Mouse (Mus musculus) midbrain, embryonic 15.5 days (tissue): ENCODE results near the gene Vav3. TPM values are rescaled to one million over a fixed set of nuclear protein-coding genes. Genes with fewer than 3 reads are reported as not detected.

Experiments used
- ATAC-seq: fragments of 200-750 bp; cut with Nextera tagmentation; replicated peaks from 2 replicates; pipeline ENCODE4 v1.8.0; 2017; ENCODE audit warnings: moderate TSS enrichment
- H3K27ac ChIP-seq: fragments of 300-500 bp; sonication (generic); 2 replicates; pipeline ENCODE4 v1.5.1; 2015; ENCODE audit warnings: mild to moderate bottlenecking, inconsistent platforms
- H3K27me3 ChIP-seq: fragments of 300-500 bp; sonication (generic); replicated peaks from 2 replicates; pipeline ENCODE4 v1.6.1; 2015; ENCODE audit warnings: inconsistent platforms
- H3K36me3 ChIP-seq: fragments of 300-500 bp; sonication (generic); replicated peaks from 2 replicates; pipeline ENCODE4 v1.6.1; 2015; ENCODE audit warnings: inconsistent platforms
- H3K4me1 ChIP-seq: fragments of 300-500 bp; sonication (generic); 2 replicates; pipeline ENCODE4 v1.6.1; 2015; ENCODE audit warnings: inconsistent platforms
- H3K4me2 ChIP-seq: fragments of 300-500 bp; sonication (generic); 2 replicates; pipeline ENCODE4 v1.6.1; 2015; ENCODE audit warnings: inconsistent platforms, mild to moderate bottlenecking, moderate library complexity
- H3K4me3 ChIP-seq: fragments of 300-500 bp; sonication (generic); 2 replicates; pipeline ENCODE4 v1.5.1; 2015; ENCODE audit warnings: mild to moderate bottlenecking, inconsistent platforms
- H3K9ac ChIP-seq: fragments of 300-500 bp; sonication (generic); 2 replicates; pipeline ENCODE4 v1.6.1; 2015; ENCODE audit warnings: mild to moderate bottlenecking, inconsistent platforms
- H3K9me3 ChIP-seq: fragments of 300-500 bp; sonication (generic); 2 replicates; pipeline ENCODE4 v1.6.1; 2016; ENCODE audit warnings: inconsistent platforms
- WGBS: fragments of 180-500 bp; shearing (Covaris S2); methylation state at CpG from one replicate; pipeline ENCODE4 v1.1.7; 2015; ENCODE audit warnings: mixed read lengths; 5-methylcytosine and 5-hydroxymethylcytosine counted together
- polyA plus RNA-seq: library from polyadenylated mRNA; unstranded; fragments of >200 nt; fragmentation: Nextera tagmentation; extraction: Ambion mirVana; gene quantifications from 2 replicates; pipeline ENCODE4 v1.2.1, GENCODE M21; 2015

The Vav3 gene
- polyA plus RNA-seq, 1 experiment from 2014 or later, result 24.3 TPM

DNA sequence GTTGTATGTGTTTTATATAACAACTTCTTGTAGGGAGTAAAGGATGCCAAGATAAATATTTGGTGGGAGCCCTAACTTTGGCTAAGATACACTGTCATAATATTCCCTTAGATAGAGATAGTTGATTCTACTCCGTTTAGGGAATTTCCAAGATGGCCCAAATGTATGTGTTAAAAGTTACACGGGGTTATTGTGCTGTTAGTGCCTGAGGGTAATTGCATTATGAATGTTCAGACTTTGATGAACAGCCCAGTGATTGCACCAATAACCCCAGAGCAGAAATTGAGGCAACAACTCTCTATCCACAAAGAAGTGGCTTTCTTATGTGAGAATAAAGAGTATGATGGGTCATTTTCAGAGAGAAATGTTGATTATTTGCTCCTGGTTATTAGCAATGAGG, 283.3 kb downstream of the Vav3 start:
- Histone ChIP-seq H3K27me3 (no peaks in the 10 kb centered on the region), H3K36me3 (no peaks in the 10 kb centered on the region), H3K27ac (no peak overlapping the region), H3K4me1 (no peaks in the 10 kb centered on the region), H3K9ac (no peak overlapping the region), H3K9me3 (no peaks in the 10 kb centered on the region), H3K4me2 (no peak overlapping the region), H3K4me3 (no peak overlapping the region)
- ATAC-seq, result no peak
- 74% methylated on average over 2 of the region's 2 CpGs for WGBS

DNA sequence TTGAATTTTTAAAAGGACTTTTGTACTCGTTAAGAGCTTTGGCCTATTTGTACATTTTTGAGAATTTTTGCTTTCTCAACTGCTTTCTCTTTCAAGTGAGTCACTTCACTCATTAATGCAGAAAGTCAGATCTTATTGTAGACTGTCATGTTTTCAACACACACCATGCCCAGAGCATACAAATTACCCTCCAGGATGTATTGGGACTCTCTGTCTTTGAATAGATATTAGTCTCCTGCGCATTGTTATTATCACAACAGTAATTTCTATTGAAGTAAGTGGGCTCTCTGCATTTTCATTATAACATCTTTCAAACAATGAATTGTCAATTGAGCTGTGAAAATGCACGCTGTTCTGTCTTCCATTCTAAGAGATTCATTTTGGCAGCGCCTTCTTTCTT, 295.6 kb downstream of the Vav3 start:
- ATAC-seq, result no peak
- Histone ChIP-seq H3K27ac (no peak overlapping the region), H3K9ac (no peak overlapping the region), H3K4me2 (no peak overlapping the region), H3K4me3 (no peak overlapping the region), H3K9me3 (no peaks in the 10 kb centered on the region), H3K27me3 (no peaks in the 10 kb centered on the region), H3K4me1 (0 out of 2 replicates have a peak, but pooled peaks cover 5% of the 10 kb centered on the region), H3K36me3 (no peaks in the 10 kb centered on the region)
- 37% methylated on average over 4 of the region's 4 CpGs for WGBS

DNA sequence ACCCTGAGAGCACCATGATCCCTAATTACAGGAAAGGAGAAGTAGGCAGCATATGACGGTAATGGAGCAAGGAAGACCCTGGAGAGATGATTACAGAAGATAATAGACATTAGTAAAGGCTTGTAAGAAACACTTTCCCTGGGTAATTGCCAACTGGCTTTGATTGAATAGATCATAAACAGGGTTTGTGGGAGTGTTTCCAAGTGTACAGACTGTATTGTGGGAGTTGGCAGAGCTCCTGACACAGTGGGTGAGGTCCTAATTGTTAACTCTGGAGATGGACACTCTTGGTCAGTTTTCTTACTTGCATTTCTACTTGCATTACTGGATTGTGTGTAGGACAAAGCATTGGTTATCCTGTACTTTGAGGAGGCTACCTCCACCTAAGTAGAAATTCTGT, 298.9 kb downstream of the Vav3 start:
- H3K27me3 ChIP-seq, result no peaks in the 10 kb centered on the region
- no peaks in the 10 kb centered on the region for H3K9me3 ChIP-seq
- 0 out of 2 replicates have a peak, but pooled peaks cover 5% of the 10 kb centered on the region for H3K4me1 ChIP-seq
- no peaks in the 10 kb centered on the region for H3K36me3 ChIP-seq
- 58% methylated on average over 1 of the region's 1 CpGs for WGBS
- no peak overlapping the region for H3K27ac ChIP-seq
- no peak overlapping the region for H3K4me2 ChIP-seq
- H3K9ac ChIP-seq, result no peak overlapping the region
- no peak for ATAC-seq
- no peak overlapping the region for H3K4me3 ChIP-seq

DNA sequence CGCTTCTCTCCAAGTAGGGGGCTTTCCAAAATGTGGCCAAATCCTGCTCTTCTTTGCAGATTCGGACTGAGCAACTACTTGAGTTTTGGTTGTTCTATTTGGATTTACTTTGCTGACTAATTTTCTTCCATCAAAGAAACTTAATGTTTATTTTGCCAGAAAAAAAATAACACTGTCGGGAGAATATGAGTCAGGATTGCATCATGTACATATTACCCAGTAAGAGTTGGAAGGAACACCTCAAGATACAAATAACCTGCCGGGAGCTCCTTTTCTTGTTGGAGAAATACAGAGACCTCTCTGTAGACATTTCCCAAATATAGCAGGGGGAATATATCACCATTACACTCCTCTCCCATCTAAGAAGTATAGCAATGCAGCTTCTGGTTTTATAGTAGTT, 300.3 kb downstream of the Vav3 start:
- ATAC-seq, result no peak
- 88% methylated on average over 4 of the region's 4 CpGs for WGBS
- Histone ChIP-seq H3K36me3 (no peaks in the 10 kb centered on the region), H3K4me3 (no peak overlapping the region), H3K4me1 (0 out of 2 replicates have a peak, but pooled peaks cover 5% of the 10 kb centered on the region), H3K9ac (no peak overlapping the region), H3K9me3 (no peaks in the 10 kb centered on the region), H3K4me2 (no peak overlapping the region), H3K27me3 (no peaks in the 10 kb centered on the region), H3K27ac (no peak overlapping the region)

DNA sequence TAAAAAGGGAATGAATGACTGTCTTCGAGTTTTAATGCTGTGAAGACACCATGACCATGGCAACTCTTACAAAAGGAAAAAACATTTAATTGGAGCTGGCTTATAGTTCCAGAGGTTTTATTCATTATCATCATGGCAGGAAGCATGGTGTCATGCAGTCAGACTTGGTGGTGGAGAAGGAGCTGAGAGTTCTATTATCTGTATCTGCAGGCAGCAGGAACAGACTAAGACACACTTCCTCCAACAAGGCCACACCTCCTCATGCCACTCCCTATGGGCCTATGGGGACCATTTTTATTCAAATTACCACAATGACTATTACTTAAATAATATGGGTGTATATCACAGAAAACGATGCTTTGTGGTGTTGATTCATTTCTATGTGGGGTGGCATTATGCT, 307.8 kb downstream of the Vav3 start:
- 91% methylated on average over 2 of the region's 2 CpGs for WGBS
- no peaks in the 10 kb centered on the region for H3K9me3 ChIP-seq

DNA sequence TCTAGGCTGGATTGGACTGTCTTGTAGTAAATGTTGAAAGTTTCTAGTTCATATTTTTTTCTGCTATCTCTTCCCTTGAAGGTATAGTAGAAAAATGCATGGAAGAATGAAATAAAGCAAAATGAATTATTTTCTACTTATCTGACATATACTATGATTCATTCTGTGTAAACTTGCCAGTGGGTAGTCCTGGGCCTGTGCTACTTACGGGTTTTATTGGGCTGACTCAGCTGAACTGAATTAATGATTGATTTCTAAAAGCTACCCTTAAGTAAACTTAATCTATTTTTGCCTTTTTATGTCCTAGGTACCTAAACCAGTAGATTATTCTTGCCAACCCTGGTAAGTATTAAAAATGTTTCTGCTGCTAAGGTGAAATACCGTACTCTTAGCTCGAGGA, 311.0 kb downstream of the Vav3 start:
- no peaks in the 10 kb centered on the region for H3K27me3 ChIP-seq
- H3K27ac ChIP-seq, result no peak overlapping the region
- no peaks in the 10 kb centered on the region for H3K9me3 ChIP-seq
- no peak overlapping the region for H3K4me2 ChIP-seq
- no peak overlapping the region for H3K9ac ChIP-seq
- H3K4me3 ChIP-seq, result no peak overlapping the region
- no peak for ATAC-seq
- H3K36me3 ChIP-seq, result no peaks in the 10 kb centered on the region
- WGBS, result 91% methylated on average over 3 of the region's 3 CpGs
- no peaks in the 10 kb centered on the region for H3K4me1 ChIP-seq

More for the DNA sequence above, 307.8 kb downstream of the Vav3 start:
- Histone ChIP-seq H3K4me1 (no peaks in the 10 kb centered on the region), H3K4me2 (no peak overlapping the region), H3K27ac (no peak overlapping the region), H3K9ac (no peak overlapping the region), H3K4me3 (no peak overlapping the region), H3K27me3 (no peaks in the 10 kb centered on the region), H3K36me3 (no peaks in the 10 kb centered on the region)
- no peak for ATAC-seq

- 48% methylated on average over 12 of the region's 12 CpGs for WGBS
- H3K4me2 ChIP-seq, result no peak overlapping the region
- no peak; the same call in 1 of the 2 replicates for ATAC-seq
These were observed 312.6 kb downstream of the Vav3 start for GRCm38 (mm10) chr3:109652860-109653631.

DNA sequence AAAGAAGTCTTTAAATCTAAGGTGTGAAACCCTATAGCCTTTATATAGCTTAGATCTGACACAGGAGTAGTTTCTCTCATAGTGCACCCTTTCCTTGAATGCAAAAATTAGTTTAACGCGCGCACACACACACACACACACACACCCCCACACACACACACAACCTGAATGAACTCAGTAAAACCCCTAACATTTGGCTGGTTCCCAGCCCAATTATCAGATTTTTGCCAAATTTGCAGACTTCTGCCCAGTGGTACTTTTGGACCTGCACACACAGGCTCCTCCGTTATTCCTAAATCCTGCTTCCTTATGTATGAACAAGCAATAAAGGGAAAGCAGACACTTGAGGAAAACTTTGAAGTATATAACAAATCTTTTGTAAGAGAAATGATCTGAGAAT, 313.9 kb downstream of the Vav3 start:
- Histone ChIP-seq H3K27ac (no peak overlapping the region), H3K4me2 (no peak overlapping the region), H3K4me3 (no peak overlapping the region), H3K4me1 (no peaks in the 10 kb centered on the region), H3K36me3 (no peaks in the 10 kb centered on the region), H3K9me3 (no peaks in the 10 kb centered on the region), H3K9ac (no peak overlapping the region), H3K27me3 (no peaks in the 10 kb centered on the region)
- 94% methylated on average over 4 of the region's 4 CpGs for WGBS
- ATAC-seq, result no peak

More at GRCm38 (mm10) chr3:109652860-109653631, 312.6 kb downstream of the Vav3 start:
- Histone ChIP-seq H3K36me3 (no peaks in the 10 kb centered on the region), H3K27ac (no peak overlapping the region), H3K4me1 (no peaks in the 10 kb centered on the region), H3K4me3 (no peak overlapping the region), H3K9ac (no peak overlapping the region), H3K9me3 (no peaks in the 10 kb centered on the region), H3K27me3 (no peaks in the 10 kb centered on the region)

- WGBS, result 93% methylated on average over 4 of the region's 4 CpGs
- no peak for ATAC-seq
- Histone ChIP-seq H3K27ac (no peak overlapping the region), H3K27me3 (no peaks in the 10 kb centered on the region), H3K36me3 (no peaks in the 10 kb centered on the region), H3K4me3 (no peak overlapping the region), H3K9ac (no peak overlapping the region), H3K4me2 (no peak overlapping the region), H3K9me3 (no peaks in the 10 kb centered on the region), H3K4me1 (no peaks in the 10 kb centered on the region)
These were observed 331.3 kb downstream of the Vav3 start for GRCm38 (mm10) chr3:109671716-109672115.

DNA sequence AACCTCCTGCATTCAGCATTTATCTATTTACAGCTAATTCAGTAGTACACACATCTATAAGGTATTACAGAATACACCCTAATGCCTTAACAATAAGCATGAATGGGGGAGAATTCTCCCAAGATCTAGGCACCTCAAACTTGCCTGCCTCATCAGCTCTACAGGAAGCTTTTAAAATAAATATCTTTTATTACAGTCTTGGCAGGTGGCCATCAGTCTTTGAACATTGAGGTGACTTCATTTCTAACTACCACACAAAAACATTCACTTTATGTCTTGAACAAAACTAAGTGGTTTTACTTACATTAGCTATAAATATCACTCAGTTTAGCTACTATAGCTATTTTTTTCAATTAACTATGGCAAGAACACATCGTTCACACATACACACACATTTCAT, 332.5 kb downstream of the Vav3 start:
- ATAC-seq, result no peak
- WGBS, result 89% methylated on average over 1 of the region's 1 CpGs
- Histone ChIP-seq H3K9me3 (no peaks in the 10 kb centered on the region), H3K4me3 (no peak overlapping the region), H3K9ac (no peak overlapping the region), H3K27me3 (no peaks in the 10 kb centered on the region), H3K36me3 (no peaks in the 10 kb centered on the region), H3K4me2 (no peak overlapping the region), H3K4me1 (no peaks in the 10 kb centered on the region), H3K27ac (no peak overlapping the region)

- Histone ChIP-seq H3K4me2 (no peak overlapping the region), H3K36me3 (no peaks in the 10 kb centered on the region), H3K9ac (no peak overlapping the region), H3K27me3 (no peaks in the 10 kb centered on the region), H3K27ac (no peak overlapping the region), H3K9me3 (no peaks in the 10 kb centered on the region), H3K4me1 (no peaks in the 10 kb centered on the region), H3K4me3 (no peak overlapping the region)
- no peak for ATAC-seq
- WGBS, result 76% methylated on average over 2 of the region's 2 CpGs
These were observed 339.8 kb downstream of the Vav3 start for GRCm38 (mm10) chr3:109680281-109680680.

DNA sequence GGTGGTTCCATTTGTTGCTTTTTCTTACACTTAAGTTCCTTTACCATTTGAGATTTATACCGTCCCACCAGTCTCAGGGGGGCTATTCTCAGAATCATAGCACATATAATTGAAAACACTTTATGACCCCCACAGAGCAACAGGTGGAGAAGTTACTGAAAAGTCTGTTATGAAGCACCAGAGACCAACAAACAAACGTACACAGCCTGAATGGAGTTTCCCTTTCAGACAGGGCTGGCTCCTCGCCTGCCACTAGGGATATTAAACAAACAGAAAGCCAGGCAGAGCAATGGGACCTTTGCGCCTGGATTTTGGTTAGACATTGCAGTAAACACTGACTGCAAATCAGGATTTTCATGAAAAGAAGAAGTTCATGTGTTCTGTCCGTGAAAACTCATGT, 341.4 kb downstream of the Vav3 start:
- no peak overlapping the region for H3K4me3 ChIP-seq
- H3K27ac ChIP-seq, result no peak overlapping the region
- 88% methylated on average over 5 of the region's 5 CpGs for WGBS
- no peak for ATAC-seq
- no peak overlapping the region for H3K9ac ChIP-seq
- H3K36me3 ChIP-seq, result no peaks in the 10 kb centered on the region
- no peaks in the 10 kb centered on the region for H3K9me3 ChIP-seq
- no peak overlapping the region for H3K4me2 ChIP-seq
- H3K4me1 ChIP-seq, result no peaks in the 10 kb centered on the region
- no peaks in the 10 kb centered on the region for H3K27me3 ChIP-seq

- Histone ChIP-seq H3K4me2 (no peak overlapping the region), H3K9me3 (no peaks in the 10 kb centered on the region), H3K9ac (no peak overlapping the region), H3K4me3 (no peak overlapping the region), H3K27me3 (no peaks in the 10 kb centered on the region), H3K4me1 (no peaks in the 10 kb centered on the region), H3K36me3 (no peaks in the 10 kb centered on the region), H3K27ac (no peak overlapping the region)
- no peak for ATAC-seq
- WGBS, result 71% methylated on average over 5 of the region's 5 CpGs
These were observed 343.3 kb downstream of the Vav3 start for GRCm38 (mm10) chr3:109683608-109684295.
